Mouse (Mus musculus) telencephalon, adult 2 months (tissue): ENCODE measurements at regions not wholly inside any gene's neighbourhood (a gene's known extent, or its start where the extent isn't known, plus 50 kb on each side); places are given as distances from the start of the nearest gene placed in this dataset.

Source experiments
- DNase-seq: peaks from one replicate; pipeline ENCODE4 v3.0.0-alpha.2; 2011; ENCODE audit warnings: low read depth, low spot score

DNA sequence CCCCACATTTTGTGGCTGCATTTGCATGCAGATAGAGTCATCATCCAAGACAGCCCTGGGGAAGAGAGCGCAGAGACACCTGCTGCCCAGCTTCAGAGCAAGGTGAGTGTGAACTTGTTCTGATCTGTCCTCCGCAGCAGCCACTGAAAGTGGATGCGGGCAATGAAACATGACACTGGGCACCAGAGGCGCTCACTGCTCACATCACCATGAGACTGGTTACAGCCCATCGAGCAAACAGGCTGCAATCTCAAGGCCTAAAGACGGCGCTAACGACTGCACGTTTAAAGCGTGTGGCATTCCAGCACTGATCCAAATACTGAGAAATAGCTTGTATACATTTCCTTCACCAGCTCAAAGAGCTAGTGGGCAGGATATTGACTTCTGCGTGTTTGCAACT lies 65.8 kb downstream of the Barhl2 start:
- no peak for DNase-seq

DNA sequence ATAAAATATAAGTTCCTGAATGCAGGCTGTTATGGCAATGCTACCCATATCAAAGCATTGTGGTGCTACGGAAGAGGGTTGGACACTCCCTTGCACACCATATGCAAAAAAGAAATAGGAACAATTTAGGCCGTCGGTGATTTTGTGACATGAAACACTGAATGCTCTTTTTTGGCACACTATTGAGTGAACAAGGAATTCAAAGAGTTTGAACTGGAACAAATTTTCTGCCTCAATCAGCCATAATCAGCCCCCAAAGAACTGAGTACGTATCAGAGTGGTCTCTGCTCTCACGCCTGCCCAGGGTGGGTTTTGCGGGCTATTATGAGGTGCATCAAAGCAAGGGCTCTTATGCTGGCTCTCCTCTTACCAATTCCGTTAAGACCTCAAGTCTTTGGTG lies 71.3 kb downstream of the Barhl2 start:
- no peak for DNase-seq

DNA sequence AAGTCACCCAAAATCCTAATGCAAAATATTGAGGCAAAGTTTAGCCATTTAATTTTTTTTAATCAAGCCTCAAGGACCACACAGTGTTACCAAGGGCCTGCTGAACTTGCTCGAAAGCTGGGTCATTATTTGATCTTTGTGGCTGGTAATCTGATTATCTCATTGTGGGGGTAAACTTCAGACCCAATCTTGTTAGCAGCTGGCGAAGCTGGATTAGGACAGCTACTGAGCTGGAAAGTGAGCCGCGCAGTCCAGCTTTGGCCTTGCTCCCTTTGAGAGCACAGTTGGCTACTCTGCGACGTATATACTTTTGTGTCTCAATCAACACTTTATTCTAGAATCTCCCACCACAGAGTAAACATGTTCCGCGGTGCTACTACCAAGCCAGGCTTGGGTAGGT lies 72.1 kb downstream of the Barhl2 start:
- no peak for DNase-seq

DNA sequence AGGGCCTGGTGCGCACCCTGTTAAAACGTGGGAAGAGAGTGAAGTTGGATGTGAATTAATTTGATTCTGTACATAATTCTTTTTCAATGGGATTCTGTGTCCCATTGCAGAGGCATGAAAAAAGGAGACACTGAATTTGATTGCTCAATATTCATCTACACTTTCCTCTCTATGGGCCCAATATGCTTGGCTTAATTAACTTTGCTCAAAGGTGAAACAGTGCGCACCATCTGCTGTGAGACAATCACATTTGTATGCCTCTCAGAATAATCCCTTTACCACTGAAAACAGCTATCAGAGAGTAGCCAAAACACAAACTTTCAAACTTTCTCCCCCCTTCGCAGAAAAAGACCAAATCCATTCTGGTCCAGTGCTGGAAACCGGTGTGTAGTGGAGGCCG lies 72.7 kb downstream of the Barhl2 start:
- no peak for DNase-seq

- no peak for DNase-seq
Observed at GRCm38 (mm10) chr5:106384138-106384770, 73.7 kb downstream of the Barhl2 start.

DNA sequence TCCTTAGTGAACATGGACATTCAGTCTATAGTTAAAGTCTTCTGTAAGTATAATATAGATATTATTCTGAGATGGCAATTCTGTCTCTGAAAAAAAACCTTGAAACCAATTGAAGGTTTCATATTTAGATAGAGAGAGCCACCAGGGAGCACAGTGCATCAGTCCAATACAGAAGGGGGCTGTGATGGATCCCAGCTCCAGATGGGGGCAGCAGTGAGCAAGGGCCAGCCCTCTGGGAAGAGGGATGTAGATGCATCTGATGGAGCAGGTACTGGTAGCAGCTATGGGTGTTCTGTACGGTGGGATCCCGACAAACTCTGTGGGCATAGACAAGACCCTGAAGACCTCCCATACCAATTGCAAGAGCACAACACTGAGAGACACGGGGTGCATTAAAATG lies 76.0 kb downstream of the Barhl2 start:
- no peak for DNase-seq

DNA sequence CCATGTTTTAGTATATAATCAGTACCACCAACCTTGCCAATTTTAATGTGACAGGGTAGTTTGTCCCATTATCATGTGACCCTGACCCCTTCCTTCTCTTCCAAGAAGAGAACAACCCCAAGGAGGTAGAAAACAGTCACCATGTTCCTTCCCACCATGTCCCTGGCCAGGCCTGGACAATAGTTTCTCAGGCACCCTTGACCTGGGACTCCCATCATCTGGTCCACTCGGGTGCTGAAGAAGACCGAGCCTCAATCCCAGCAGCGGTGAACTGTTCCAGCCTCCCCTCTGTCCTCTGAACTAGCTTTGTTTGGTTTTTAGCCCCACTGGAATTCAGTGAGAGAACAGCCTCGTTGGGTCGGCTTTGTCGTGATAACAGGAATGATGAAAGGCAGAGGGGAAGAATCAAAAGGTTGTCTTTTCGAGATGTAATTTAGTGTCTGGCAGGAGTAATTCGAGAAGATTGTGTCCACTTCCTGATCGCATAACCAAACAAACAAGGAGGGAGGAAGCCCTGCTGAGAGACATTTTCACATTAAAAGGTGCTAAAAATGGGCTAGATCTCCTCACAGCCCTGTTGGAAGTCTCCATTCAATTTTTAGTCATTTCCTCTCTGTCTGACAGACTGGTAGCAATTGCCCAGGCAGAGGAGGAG lies 77.2 kb downstream of the Barhl2 start:
- no peak for DNase-seq

DNA sequence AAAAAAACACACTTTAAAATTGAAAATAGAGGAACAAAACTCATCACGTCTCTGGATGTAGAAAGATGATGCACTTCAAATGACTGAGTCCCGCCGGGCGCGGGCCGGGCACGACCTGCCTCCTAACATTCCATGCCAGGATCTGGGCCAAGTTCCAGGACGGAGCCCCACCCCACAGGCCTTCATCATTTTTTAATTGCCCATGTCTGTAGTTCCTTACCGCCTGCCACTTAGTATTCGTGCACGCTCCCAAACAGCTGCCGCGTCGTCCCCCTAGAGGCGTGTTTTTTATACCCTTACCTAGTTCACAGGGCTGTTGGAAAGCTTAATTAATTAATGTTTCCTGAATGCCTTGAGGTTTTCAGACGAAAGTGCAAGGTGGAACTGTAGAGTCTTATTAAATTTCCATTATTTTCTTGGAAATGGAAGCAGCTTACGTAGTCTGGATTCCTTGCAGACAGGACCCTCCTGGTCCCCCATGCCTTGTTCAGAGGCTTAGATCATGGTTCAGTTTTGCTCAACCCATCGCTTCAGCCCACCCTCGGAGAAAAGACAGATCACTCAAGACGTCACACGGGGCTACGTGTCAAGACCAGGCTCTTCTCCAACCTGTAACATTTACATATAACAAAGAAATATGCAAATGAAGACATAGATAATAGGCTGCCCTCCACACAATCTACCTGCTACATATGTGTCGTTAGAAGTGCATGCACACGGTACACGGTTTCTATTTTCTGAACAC lies 81.0 kb downstream of the Barhl2 start:
- no peak for DNase-seq

GRCm38 (mm10) chr5:106367831-106368230 lies 90.1 kb downstream of the Barhl2 start:
- DNase-seq, result no peak

DNA sequence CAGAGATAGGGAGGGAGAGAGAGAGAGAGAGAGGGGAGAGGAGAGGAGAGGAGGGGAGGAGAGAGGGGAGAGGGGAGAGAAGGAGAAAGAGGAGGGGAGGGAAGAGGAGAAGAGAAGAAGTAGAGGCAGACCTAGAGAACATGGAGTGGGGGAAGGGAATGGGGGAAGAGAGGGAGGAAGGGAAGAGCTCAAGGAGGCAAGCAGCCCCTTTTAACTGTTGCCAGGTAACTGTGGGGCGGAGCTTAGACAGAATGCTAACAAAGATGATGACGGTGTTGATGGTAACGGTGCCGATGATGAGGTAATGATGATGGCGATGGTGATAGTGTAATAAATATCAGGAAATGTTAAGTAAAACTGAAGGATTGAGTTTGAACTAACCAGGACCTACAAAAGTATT lies 90.7 kb downstream of the Barhl2 start:
- no peak for DNase-seq

DNA sequence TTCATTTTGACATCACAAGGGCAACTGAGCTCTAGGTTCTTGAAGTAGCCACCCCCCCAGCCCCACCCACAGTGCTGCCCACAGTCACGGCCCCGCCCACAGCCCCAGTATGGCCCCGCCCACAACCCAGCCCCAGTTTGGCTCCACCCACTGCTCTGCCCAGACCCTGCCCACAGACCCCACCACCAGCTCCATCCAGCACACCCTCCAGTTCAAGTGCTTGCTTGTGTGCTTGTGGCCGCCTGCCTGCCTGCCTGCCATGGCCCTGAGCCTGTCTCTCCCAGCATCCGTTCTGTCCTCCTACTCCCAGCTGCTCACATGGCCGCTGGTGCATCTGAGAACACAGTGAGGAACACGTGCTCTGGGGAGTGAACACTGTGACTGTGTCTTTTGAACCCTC lies 92.0 kb downstream of the Barhl2 start:
- DNase-seq, result no peak

- DNase-seq, result no peak
Observed at GRCm38 (mm10) chr5:106365094-106365493, 92.9 kb downstream of the Barhl2 start.

DNA sequence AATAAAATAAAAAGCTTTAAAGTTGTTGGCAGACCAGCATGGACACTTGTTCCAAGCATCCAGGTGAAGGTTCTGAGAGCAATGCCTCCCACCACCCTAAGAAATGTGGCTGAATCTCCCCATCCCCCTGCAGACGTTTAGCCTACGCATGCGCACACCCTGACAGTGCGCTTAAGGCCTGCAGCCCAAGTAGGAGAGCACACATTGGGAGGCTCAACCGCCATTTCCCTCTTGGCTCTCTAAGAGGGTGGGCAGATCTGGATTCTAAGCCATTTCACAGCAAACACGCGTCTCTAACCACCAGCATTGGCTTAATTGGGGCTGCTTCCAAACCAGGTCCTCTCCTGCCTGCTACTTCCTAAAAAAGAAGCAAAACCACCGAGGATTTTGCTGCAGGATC lies 106.6 kb downstream of the Barhl2 start:
- no peak for DNase-seq

GRCm38 (mm10) chr5:106349851-106350515 lies 108.0 kb downstream of the Barhl2 start:
- no peak for DNase-seq

DNA sequence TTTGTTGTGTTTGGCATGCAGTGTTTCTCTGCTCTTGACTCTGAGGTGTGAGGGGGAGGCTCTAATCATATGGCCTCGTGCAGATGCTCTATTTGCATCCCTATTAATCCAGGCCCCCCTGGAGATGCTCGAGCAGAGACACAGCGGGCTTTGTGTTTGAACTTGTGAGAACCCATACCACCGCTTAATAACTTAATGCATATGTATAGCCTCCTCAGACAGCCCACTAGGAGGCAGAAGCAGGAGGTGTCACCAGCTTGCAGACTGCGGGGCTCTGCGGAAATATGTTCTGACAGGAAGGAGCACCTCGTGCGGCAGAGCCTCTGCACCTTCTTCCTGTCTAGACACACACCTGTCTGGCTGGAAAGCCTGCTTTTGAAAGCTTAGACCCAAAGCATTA lies 113.7 kb downstream of the Barhl2 start:
- no peak for DNase-seq

- DNase-seq, result no peak
Observed at GRCm38 (mm10) chr5:106343601-106344000, 114.4 kb downstream of the Barhl2 start.

DNA sequence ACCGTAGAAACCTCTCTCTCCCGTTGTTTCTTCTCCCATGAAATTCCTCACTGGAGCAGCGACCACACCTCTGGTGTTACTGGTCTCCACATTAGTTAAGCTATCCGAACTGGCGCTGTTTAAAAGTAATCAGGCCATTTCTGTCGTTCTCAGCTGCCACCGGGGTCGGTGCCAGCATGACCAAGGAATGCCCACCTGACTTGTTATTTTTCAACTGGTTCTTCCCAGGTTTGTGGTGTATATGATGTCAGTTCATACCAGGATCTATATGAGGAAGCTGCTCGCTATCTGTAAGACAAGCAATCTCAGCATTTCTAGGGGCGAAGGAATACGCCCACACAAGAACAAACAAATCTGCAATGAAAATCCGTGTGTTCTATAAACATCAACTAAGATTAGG lies 116.6 kb downstream of the Barhl2 start:
- no peak for DNase-seq

DNA sequence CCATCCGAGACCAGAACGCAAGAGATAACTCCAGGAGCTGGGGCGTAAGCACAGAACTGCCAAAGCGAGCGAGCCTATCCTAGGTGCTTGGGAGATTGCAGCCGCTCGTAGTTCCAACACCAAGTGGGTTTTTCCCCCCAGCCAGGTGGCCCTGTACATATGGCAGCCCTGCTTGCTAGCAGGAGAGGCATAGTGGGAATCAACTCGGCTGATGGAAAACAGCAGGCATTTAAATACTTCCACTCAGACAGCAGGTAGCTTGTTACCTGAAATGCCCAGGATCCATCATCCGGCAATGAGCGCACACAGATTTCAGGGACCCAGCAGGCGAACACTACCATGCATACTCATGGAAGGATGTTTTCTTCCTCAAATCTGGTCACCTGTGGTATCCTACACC lies 122.3 kb downstream of the Barhl2 start:
- no peak for DNase-seq

GRCm38 (mm10) chr5:106327592-106328150 lies 130.3 kb downstream of the Barhl2 start:
- no peak for DNase-seq

- DNase-seq, result no peak
Observed at GRCm38 (mm10) chr5:106322574-106323215, 135.3 kb downstream of the Barhl2 start.

DNA sequence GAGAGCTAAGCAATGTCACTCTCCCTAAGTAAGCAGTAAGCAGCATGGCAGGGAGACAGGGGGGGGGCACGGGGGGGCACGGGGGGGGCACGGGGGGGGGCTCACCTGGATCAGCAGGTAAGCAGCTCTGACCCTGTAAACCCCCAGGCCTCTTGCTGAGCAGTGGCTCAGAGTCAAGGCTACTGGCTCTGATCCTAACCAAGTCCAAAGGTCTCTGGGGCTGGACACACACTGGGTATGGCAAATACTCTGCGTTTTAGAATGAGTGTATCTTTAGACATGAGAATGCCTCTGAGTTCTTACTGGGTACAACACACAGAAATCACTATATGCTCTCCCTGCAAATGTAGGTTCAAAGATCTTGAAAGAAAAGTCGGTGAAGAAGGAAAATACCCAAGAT lies 136.5 kb downstream of the Barhl2 start:
- no peak for DNase-seq

DNA sequence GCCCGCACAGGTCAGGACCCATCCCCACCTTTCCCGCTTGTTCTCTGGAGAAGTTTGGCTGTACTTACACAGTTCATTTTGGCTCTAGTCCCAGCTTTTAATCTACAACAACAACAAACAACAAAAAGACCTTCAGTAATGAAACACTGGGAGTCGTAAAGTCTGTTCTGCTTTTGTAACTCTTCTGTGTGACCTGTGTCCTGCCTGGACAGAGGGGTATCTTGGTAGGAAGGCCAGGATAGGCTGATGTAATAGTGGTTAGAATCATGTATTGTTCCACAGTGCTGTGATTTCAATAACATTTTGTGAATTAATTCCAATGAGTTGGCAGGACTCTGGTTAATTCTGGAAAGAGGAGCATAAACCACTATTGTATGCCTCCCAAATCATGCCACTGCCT lies 136.9 kb downstream of the Barhl2 start:
- DNase-seq, result no peak
